Mouse (Mus musculus): ENCODE measurements around the gene Nup210.
A peak's percentile ranks its signal among the peaks of the same experiment; 100 is the strongest.

Gene Nup210

DNA sequence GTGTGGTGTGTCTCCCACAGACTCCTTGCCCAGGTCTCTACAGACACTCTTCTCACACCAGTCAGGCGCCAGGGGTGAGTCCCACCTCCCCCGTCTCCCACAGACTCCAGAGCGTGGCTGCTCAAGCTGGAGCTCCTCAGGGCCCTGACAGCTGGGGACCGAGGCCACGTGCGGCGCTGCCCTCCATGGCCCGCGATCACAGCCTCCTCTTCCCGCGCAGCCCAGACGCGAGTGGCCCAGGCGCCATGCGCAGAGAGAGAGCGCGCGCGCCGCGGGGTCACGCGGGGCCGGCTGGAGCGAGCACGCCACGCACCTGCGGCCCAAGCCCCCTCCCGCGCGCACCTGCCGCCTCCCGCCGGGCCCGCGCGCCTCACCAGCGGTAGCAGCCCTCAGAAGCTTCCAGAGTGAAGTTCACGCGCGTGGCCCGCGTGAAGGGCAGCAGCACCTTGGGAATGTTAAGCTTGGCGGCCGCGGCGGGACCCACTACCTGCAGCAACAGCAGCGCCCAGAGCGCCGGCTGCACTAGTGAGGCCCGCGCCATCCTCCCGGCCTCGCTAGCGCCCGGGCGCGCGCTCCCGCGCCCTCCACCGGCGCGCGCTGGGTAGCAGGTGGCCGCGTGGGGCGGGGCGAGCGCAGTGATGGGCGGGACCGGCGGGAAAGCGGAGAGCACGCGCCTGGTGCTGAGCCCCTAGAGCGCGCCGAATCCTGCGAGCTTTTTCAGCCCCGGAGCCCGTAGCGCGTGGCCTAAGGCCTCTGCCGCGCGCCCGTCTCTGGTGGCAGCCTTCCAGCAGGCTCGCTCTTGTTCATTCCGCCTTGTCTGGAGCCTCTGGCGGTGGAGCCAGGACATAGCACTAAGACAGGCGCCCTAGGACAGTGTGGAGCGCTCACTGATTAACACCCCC lies at the start of gene Nup210:
Nup210 (minus strand) TSS at position 586 of the 902 bp plus-strand sequence.
- DNase-seq (ENCODE audit: low spot score): peak; percentile 94

DNA sequence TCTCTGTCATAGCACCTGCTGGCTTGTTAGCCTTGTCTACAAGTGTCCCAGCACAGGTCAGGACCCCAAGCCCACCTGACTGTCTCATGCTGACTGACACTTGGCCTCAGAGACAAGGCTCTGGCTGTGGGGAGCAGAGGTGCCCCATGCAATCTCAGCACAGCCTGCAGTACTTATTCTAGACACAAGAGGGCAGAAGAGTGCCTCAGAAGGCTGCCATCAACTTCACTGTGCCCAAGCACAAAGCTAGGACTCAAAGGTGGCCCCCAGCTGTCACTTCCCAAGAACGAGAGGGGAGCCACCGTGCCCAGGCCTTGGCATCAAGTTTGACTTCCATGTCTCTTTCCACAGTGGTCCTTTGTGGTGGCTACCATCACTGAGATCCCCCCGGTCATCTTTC lies 48.6 kb upstream of the Nup210 start:
- peak; percentile 63 for DNase-seq (ENCODE audit: low spot score)

DNA sequence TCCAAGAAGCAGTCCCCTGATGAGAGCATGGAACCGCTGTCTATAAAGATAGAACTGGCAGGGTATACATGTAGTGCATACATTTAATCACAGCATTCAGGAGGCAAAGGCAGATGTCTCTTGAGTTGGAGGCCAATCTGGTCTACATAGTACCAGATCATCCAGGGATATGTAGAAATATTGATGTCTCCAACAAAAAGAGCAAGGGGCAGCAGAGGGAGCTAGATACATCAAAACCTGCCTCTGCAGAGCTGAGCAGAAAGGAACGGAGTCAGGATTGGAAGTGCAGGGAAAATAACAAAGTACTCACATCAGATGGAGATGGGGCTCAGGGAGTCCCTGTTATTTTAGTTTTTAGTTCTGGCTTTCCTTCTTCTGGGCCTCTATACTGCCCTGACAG lies 48.0 kb upstream of the Nup210 start:
- DNase-seq (ENCODE audit: low spot score): no peak

DNA sequence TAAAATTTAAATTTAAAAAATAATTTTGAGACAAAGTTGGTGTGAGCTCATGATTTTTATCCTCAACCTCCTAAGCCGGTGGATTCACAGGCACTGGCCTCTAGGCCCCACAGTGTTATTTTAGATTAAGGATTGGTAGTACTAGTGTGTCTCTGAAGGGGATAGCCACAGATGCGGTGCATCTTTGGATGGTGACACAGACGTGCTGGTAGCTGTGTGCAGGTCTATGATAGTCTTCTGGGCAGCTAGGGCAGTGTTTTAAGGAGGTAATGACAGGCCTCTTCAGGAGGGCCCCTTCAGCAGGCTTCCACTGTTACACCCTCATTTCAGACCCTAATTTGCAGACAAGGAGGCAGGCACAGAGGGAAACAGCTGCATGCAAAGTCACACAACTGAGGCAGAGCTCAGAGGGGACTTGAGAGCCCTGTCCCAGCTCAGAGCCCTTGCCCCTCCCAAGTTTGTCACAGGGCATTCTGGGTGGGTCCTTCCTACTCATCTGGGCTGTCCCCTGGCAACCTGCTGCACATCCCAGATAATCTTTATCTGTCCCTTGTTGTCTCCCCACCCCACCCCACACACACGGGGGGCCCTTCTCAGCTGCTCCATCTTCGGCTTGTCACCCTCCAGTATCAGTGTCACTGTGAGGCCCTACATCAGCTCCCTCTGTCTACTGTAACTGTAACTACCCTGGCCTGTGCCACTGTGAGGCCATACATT lies 46.7 kb upstream of the Nup210 start:
- DNase-seq (ENCODE audit: low spot score): no peak

DNA sequence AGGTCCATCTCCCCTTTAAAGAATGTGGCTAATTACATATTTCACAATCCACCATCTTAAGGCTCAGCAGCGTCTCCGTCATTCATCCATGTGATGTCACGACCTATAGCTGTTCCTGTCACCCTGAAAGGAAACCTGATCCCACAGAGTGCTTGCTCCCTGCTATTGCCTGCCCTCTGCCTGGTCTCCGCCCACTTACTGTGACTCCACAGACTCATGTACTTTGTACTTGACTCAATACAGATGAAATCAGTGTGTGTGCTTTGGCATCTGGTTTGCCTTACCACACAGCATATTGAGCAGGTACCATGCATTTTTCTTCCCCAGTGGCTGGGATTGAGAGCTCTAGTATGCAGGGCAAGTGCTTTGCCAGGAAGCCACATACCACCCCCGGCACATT lies 45.7 kb upstream of the Nup210 start:
- no peak for DNase-seq (ENCODE audit: low spot score)

DNA sequence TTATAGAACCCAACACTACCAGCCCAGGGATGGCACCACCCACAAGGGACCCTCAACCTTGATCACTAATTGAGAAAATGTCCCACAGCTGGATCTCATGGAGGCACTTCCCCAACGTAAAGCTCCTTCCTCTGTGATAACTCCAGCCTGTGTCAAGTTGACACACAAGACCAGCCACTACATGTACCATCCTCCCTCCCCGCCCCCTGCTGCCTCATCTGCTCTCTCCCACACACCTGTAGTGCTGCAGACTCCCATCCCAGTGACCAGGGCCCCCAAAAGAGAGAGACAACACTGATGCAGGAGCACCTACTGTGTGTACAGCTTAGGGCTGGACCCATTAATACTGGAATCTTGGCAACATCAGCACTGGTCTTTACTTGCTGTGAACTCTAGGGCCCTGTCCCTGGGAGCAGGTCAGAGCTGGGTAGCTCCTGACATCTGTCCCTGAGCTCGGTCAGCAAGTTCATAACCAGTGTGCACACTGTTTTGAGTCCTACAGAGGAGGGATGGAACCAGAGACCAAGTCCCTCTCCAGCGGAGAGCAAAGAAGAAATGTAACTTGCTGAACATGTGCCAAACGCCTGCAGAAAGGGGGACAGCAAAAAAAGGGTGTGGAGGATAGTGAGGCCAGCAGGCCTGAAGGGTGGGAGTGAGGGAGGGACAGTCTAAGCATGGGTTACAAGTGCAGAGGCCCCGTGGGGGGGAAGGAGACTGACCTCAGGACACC lies 45.0 kb upstream of the Nup210 start:
- DNase-seq (ENCODE audit: low spot score): no peak

DNA sequence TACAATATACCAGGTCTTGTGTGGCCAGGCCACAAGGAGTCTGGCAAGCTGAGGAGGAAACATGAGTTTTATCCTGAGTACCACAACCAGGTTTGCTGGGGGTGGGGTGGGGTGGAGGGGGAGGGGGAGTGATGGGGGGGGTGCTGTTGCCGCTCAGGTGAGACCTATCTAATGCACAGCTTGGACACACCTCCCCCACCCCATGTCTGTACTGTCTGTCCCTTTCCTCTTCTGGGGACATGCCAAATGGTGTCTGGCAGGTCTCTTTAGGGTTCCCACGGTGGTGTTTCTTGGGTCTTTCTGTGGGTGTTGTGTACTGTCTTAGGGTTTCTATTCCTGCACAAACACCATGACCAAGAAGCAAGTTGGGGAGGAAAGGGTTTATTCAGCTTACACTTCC lies 44.3 kb upstream of the Nup210 start:
- no peak for DNase-seq (ENCODE audit: low spot score)

DNA sequence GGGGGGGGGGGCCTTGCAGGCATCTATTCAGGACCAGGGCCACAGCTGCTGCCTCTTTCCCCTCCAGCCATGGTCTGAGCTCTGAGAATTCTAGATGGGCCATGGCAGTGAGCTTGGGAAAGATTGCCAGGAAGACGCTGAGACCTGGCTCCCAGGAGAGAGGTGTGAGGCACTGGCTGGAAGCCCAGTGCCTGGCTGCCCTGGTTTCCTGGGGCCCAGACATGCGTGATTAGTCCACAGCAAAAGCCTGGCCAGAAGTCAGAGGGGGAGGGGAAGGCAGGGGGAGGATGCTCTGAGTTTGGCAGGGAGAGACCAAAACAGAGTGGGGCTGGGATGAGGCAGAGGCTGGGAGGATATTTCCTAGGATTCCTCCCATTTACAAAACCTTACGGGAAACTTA lies 43.8 kb upstream of the Nup210 start:
- DNase-seq (ENCODE audit: low spot score): peak; percentile 58

DNA sequence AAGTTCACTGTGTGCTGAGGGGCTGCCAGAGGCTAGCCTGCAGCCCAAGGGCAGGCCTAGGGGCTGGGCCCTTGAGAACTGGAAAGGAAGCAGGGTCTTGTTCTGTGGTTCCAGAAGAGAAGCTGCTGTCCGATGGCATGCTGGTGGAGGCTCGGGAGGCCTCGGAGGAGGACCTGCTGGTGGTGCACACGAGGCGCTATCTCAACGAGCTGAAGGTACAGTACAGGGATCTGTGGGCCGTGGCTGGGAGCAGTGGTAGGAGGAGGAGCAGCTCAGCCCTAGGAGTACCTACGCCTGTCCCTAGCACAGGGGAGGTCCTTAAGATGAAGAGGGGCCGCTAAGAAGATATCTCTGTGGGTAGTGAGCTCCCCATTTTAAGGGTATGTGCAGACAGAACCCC lies 42.4 kb upstream of the Nup210 start:
- DNase-seq (ENCODE audit: low spot score): no peak

DNA sequence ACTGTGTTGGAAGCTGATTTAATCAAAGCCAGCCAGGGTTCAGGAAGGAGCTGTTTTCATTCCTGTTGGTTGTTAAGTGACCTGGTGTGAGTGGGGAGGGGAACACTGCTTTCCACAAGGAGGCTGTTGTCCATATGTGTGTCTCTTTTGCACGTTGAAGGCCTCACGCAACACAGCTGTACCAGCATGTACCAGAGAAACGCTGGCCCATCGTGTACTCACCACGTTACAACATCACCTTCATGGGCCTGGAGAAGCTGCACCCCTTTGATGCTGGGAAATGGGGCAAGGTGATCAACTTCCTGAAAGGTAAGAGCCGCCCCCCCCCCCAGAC lies 40.6 kb upstream of the Nup210 start:
- no peak for DNase-seq (ENCODE audit: low spot score)

DNA sequence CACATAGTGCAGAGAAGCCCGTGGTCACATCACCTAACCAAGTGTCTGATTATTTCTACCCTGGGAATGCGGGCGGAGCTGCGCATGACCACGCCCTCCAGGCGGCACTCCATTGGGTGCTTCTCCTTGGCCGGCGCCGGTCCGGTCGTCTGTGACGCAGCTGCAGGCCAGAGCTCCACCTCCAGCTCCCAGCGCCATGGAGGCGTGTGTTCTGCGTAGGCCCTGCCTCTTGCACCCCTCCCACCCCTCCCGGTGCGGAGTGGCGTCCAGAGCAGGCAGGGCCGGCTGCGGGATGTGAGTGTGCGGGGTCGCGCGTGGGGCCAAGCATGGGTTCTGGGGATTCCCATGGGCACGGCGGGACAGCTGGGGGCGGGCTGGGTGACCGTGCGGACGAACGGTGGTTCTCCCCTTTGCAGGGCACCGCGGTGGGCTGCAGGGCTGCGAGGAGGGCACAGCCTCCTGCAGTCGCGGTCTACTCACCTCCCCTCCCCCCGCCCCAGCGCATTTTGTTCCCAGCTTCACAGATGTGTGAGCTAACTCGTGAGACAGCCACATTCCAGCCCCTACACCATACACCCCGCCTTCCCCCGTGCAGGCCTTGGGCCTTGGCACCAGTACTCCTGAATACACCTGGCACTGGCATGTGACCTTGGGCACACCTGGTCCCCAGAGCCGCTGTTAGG lies 40.1 kb upstream of the Nup210 start, which contains the start of gene Hdac11:
Hdac11 (plus strand) TSS at position 112 of the 683 bp plus-strand sequence.
- DNase-seq (ENCODE audit: low spot score): peak; percentile 91

DNA sequence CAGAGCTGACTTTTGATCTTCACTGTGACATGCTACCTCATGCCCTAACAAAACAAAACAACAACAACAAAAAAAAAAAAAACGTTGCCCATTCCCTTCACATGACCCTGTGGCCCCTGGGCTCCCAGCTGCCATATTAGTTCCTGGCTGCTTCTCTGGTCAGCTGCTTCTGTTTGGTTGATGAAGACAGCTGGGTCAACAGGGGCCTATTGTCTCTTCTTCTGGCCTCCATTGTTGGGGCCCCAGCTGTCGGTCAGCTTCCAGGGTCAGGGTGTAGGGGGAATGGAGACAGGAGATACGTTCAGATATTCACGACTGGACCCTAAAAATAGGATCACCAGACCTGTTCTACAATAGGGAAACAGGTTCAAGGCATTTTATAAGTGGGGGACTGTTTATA lies 39.4 kb upstream of the Nup210 start:
- DNase-seq (ENCODE audit: low spot score): no peak

DNA sequence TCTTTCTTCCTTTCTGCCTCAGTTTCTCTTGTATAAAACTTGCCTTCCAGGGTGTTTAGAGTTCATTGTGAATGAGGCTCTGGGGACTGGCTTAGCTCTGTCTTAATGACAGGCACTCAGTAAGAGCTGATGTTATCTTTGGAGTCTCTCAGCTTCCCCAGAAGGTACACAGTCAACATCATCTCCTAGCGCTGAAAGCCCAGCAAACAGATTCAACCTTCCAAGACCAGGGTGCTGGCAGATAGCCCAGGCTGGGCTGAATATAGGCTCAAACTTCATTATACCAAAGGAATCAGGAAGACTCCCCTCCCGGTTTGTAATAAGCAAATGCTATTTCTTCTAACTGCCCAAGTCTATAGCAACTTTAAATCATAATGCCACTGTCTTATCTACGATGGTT lies 38.7 kb upstream of the Nup210 start:
- DNase-seq (ENCODE audit: low spot score): no peak

DNA sequence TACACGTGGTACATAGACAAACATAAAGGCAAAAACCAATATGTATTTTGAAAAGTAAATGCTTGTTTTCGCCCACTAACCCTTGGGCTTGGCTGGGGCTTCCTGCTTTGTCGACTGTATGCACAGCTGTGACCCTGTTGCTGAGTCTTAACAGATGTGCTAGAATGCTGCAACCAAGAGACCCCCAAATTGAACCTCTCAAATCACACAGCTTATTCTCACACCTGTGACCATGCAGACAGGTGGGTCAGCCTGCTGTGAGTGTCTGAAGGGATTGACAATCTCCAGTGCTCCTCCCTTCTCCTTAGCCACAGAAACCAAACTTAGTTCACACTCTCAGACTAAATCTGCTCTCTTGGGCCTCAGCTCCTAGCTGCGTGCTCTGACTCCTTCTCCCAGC lies 38.1 kb upstream of the Nup210 start:
- DNase-seq (ENCODE audit: low spot score): no peak

DNA sequence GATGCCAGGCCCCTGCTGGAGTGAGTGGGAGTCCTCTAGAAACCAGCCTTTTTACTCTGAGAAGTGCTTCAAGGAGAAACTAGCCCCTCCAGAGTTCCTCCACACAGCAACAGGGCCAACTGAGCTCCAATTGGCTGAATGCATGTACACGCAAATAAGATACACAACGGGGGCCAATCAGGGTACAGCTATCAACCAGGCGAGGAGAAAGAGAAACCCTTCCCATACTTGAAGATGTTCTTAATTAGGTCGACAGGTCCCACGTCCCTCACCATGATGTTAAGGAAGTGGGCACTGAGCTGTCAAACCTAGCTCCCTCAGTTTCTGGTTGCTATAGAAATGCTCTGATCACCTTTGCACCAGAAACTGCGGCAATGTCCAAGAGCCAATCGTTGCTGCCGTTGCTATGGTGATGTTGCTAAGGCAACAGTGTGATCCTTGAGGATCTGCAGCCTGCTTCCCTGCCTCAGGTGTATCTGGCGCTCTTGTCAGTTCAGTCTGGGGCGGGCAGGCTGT lies 37.0 kb upstream of the Nup210 start:
- DNase-seq (ENCODE audit: low spot score): no peak

DNA sequence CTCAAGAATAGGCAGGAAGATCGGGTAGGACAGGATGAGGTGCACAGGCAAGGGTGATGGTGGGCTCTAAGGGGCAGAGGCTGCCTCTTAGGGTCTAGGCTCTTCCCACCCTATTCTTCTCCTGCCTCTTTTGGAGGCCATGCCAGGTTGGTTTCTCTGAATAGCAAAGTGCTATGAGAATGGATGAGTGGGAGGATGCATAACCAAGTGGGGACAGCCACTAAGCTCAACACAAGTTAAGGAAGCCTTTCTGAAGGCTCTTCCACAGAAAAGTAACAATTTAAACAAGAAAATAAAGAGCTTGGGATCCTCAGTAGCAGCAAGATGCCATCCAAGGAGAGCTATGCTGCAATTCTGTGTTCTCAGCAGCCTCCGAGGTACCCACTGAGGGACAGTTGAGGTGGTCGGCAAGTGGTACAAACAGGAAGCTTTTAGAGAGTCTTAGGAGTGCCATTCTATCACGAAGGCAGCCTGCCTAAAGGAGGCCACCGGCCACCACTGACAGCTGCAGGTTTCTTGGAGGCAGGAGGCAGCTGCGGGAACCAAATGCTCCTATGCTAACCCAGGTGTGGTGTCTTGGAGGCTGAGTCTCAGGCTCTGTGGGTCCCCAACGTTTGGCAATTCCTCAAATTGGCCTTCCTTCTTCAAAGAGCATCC lies 36.4 kb upstream of the Nup210 start:
- no peak for DNase-seq (ENCODE audit: low spot score)

DNA sequence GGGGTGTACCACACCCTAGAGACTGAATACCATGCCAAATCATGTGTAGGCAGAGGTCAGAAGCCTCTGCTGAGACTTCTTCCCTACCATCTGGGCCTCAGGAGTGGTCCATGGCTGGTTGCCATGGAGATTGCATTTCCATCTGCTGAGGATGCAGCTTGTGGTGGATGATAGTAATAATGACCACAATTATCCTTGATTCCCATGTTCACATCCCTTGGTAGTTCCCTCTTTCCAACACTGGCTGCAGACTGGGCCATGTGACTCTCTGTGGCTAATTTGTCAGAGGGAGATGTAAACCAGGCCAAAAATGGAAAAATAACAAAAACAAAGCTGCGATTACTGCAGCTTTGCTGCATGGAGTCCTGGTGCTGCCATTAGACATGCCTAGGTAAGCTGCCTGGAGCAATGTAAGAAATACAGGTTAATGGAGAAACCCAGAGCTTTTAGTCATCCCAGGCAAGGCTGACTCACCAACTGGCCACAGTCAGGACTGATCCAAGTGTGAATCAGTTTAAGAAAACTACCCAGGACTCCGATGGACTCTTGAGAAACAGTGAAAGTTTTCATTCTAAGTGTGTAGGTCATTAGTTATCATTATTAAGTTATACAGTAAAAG lies 30.6 kb upstream of the Nup210 start:
- DNase-seq (ENCODE audit: low spot score): no peak

DNA sequence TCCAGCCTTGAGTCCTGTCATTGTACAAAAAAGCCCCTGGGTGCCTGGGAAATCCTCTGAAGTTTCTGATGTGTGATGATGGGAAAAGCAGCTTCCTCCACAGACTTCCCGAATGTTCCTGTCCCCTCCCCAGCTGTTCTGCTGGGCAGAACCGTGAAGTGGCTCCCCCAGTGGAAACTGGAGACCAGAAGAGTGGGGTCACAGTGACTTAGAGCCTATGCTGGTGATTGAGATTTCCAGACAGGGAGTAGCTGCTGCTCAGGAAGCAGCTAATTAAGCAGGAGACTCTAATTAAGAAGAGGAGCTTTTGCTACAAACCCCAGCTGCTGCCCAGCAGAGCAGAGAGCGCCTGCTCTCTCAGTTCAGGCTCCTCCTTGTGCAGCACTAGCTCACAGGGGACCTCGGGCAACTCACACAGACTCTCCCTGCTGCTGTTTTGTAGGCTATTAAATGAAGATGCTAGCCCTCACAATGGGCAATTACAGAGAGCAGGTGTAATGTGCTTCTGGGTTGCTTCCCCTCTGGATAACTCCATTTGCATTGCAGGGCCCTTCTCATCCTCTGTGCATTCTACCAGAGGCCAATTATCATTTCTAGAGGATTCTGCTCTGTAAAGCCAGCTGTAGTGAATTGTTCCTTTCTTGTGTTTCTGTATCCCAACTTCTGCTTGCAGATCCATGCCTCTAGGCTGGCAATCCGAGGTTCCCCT lies 30.0 kb upstream of the Nup210 start:
- DNase-seq (ENCODE audit: low spot score): no peak

DNA sequence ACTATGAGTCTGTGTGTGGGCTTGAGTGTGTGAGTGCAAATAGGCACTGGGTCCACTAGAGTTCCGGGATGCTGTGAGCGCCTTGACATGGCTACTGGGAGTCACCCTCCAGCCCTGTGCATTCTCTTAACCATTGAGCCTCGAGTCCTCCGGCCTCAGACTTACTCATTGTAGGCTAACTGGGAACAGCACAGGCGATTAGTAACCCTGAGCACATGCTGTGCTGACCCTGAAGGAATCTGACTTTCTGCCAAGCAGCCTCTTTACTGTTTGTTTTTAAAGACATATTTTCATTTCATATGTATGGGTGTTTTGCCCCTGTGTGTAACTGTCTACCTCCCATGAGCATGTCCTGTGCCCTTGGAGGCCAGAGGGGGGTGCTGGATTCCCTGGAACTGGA lies 28.9 kb upstream of the Nup210 start:
- DNase-seq (ENCODE audit: low spot score): no peak

DNA sequence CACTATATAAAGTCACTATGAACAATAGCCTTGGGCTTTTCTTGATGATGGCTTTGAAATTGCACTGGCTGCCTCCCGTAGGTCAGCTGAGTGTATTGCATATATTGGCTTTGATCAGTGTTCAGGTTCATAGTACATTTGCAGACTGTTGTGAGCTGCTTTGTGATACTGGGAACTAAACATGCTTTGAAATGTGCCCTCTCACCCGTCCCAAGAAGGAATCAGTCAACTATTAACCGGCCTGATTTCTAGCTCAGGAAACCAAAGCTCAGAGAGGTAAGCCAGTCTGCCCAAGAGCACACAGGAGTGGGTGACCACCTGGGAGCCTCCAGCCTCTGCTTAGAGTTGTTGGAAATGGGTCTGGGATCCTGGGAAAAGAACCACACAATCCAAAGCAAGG lies 28.4 kb upstream of the Nup210 start:
- DNase-seq (ENCODE audit: low spot score): no peak
